Mouse (Mus musculus): Measurements from ENCODE around the gene Rev1.

- TF ChIP-seq CTCF (IDR thresholded peaks at IDR 0.05; ENCODE audit: low read depth, low read length) (no peak), POLR2A (IDR thresholded peaks at IDR 0.05; ENCODE audit: extremely low read depth, insufficient read depth, low read length) (no peak)
Observed at GRCm38 (mm10) chr1:38124261-38124660, 5.3 kb downstream of the Rev1 start.
